Mouse (Mus musculus) frontal cortex, postnatal 10 days (tissue): ENCODE results near the gene Sdr9c7.
"Not testable (repeated sequence)": the region's sequence is repeated elsewhere in the genome, so short reads cannot be mapped to it uniquely, and the experiment has no call there.

Experiments
- DNase-seq, 2 experiments: peaks; one replicate each; pipeline ENCODE4 v3.0.0; 2022; ENCODE audit warnings: low spot score in 2 of 2, mixed read lengths in 1 of 2

The Sdr9c7 gene

GRCm38 (mm10) chr10:127898218-127898617, at the start of gene Sdr9c7:
Sdr9c7 (plus strand) TSS chr10:127898518.
- DNase-seq: no peak

GRCm38 (mm10) chr10:127849628-127850027, 48.7 kb upstream of the Sdr9c7 start, which contains the start of gene Rdh19:
Rdh19 (plus strand) TSS chr10:127849928.
- no peak for DNase-seq

GRCm38 (mm10) chr10:127856376-127856775, 41.9 kb upstream of the Sdr9c7 start:
- no peak for DNase-seq

- no peak for DNase-seq
Observed at GRCm38 (mm10) chr10:127864931-127865330, 33.4 kb upstream of the Sdr9c7 start.

GRCm38 (mm10) chr10:127866232-127866631, 32.1 kb upstream of the Sdr9c7 start, which contains the start of gene Rdh16f2:
Rdh16f2 (plus strand) TSS chr10:127866474.
- DNase-seq: no peak

- no peak for DNase-seq
Observed at GRCm38 (mm10) chr10:127872484-127872883, 25.8 kb upstream of the Sdr9c7 start.

GRCm38 (mm10) chr10:127877681-127878080, 20.6 kb upstream of the Sdr9c7 start:
- DNase-seq: no peak

GRCm38 (mm10) chr10:127878262-127879057, 19.9 kb upstream of the Sdr9c7 start:
- DNase-seq: no peak

GRCm38 (mm10) chr10:127879155-127879688, 19.1 kb upstream of the Sdr9c7 start:
- DNase-seq: no peak

GRCm38 (mm10) chr10:127881041-127881440, 17.3 kb upstream of the Sdr9c7 start:
- DNase-seq: no peak

- no peak for DNase-seq
Observed at GRCm38 (mm10) chr10:127886551-127886950, 11.8 kb upstream of the Sdr9c7 start.

GRCm38 (mm10) chr10:127886971-127887370, 11.3 kb upstream of the Sdr9c7 start:
- DNase-seq: no peak

GRCm38 (mm10) chr10:127888605-127889004, 9.7 kb upstream of the Sdr9c7 start, which contains the start of gene Rdh7:
Rdh7 (minus strand) TSS chr10:127888817.
- DNase-seq: no peak

- DNase-seq: no peak
Observed at GRCm38 (mm10) chr10:127891481-127891880, 6.8 kb upstream of the Sdr9c7 start.

- DNase-seq: not testable (repeated sequence)
Observed at GRCm38 (mm10) chr10:127893163-127894022, 4.9 kb upstream of the Sdr9c7 start.

- no peak for DNase-seq
Observed at GRCm38 (mm10) chr10:127896705-127897104, 1.6 kb upstream of the Sdr9c7 start.

GRCm38 (mm10) chr10:127897506-127897905, 812 bp upstream of the Sdr9c7 start:
- no peak for DNase-seq

GRCm38 (mm10) chr10:127899783-127900182, 1.5 kb downstream of the Sdr9c7 start:
- no peak for DNase-seq

GRCm38 (mm10) chr10:127901751-127902150, 3.4 kb downstream of the Sdr9c7 start:
- DNase-seq: no peak

GRCm38 (mm10) chr10:127903116-127903515, 4.8 kb downstream of the Sdr9c7 start:
- no peak for DNase-seq

- DNase-seq: peak; percentile 18 to 32
Observed at GRCm38 (mm10) chr10:127904718-127905446, 6.6 kb downstream of the Sdr9c7 start.
